Mouse (Mus musculus) liver, embryonic 16.5 days (tissue): Measurements from ENCODE around the gene Calu. TPM values are rescaled to one million over a fixed set of nuclear protein-coding genes. Genes with fewer than 3 reads are reported as not detected.

ENCODE experiments used
- ATAC-seq: fragments of 200-750 bp; cut with Nextera tagmentation; 2 replicates; pipeline ENCODE4 v1.8.0; 2017; ENCODE audit warnings: low read depth, mild to moderate bottlenecking, moderate number of reproducible peaks, moderate library complexity
- H3K27ac ChIP-seq: fragments of 300-500 bp; sonication (generic); 2 replicates; pipeline ENCODE4 v1.5.1; 2014; ENCODE audit warnings: mild to moderate bottlenecking, low read length
- H3K27me3 ChIP-seq: fragments of 300-500 bp; sonication (generic); 2 replicates; pipeline ENCODE4 v1.6.1; 2014; ENCODE audit warnings: low read depth, low read length, mixed read lengths; ENCODE audit not compliant: control insufficient read depth, insufficient read depth
- H3K36me3 ChIP-seq: fragments of 300-500 bp; sonication (generic); 2 replicates; pipeline ENCODE4 v1.6.1; 2014; ENCODE audit warnings: mild to moderate bottlenecking; ENCODE audit not compliant: control insufficient read depth, insufficient read depth
- H3K4me1 ChIP-seq: fragments of 300-500 bp; sonication (generic); 2 replicates; pipeline ENCODE4 v1.6.1; 2014; ENCODE audit warnings: low read depth, low read length, mixed read lengths; ENCODE audit not compliant: control insufficient read depth
- H3K4me2 ChIP-seq: fragments of 300-500 bp; sonication (generic); 2 replicates; pipeline ENCODE4 v1.6.1; 2014; ENCODE audit warnings: low read depth, low read length, mixed read lengths
- H3K4me3 ChIP-seq: fragments of 300-500 bp; sonication (generic); 2 replicates; pipeline ENCODE4 v1.5.1; 2014; ENCODE audit warnings: low read depth, mild to moderate bottlenecking, low read length
- H3K9ac ChIP-seq: fragments of 300-500 bp; sonication (generic); 2 replicates; pipeline ENCODE4 v1.6.1; 2014; ENCODE audit warnings: low read depth, low read length
- H3K9me3 ChIP-seq: fragments of 300-500 bp; sonication (generic); replicated peaks from 2 replicates; pipeline ENCODE4 v1.6.1; 2016; ENCODE audit warnings: low read length; ENCODE audit not compliant: control insufficient read depth
- WGBS: fragments of 180-500 bp; shearing (Covaris S2); extraction: QIAGEN DNeasy Blood & Tissue Kit; methylation state at CpG from one replicate; pipeline ENCODE4 v1.1.7; 2014; ENCODE audit not compliant: insufficient replicate concordance; 5-methylcytosine and 5-hydroxymethylcytosine counted together
- polyA plus RNA-seq: library from polyadenylated mRNA; unstranded; fragments of >200 nt; fragmentation: Nextera tagmentation; extraction: Ambion mirVana; gene quantifications from 2 replicates; pipeline ENCODE4 v1.2.1, GENCODE M21; 2015

Gene Calu
- 105 and 109 TPM in 2 replicates for polyA plus RNA-seq

DNA sequence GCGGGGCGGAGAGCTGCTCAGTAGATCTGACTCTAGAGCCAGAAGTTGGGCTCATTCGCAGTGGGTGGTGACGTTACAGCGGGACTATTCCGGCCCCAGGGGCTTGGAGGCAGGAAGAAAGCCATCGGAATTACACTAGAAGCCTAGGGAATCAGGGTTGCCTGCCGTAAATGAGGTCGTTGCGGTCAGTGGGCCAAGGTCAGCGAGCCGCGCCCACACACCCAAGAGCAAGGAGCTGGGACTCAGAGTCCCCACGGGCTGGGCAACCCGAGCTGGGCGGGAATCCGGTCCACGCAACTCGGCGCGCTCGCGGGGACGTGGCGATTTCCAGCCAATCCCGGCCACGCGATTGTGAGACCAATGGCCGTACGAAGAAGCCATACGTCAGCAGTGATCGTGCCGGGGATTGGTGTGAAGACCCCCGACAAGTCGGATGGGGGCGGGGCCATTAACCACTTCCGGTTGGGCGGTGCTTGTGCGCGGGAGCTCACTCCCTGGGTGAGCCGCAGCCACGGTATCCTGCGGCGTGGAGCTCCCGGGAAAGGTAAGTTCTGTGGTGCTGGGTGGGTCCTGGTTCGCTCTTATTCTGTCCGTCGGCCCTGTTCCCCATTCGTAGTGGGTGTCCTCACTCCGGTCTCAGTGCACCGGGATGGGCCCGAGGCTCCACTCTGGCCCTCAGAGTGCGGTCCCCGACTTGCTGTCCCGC lies at the start of gene Calu:
Gene Calu, plus strand, starts transcription at position 405 of the 706 bp plus-strand sequence.
- peak within 1 kb of the TSS; percentile 92 for H3K4me2 ChIP-seq
- H3K27ac ChIP-seq: peak within 1 kb of the TSS; percentile 84
- H3K9me3 ChIP-seq: no peaks in the 10 kb centered on the region
- peak within 1 kb of the TSS; percentile 87 for H3K9ac ChIP-seq
- under 1% methylated on average over 55 of the region's 55 CpGs for WGBS
- peaks cover 15% of the 10 kb centered on the region for H3K4me1 ChIP-seq
- no peaks in the 10 kb centered on the region for H3K36me3 ChIP-seq
- no peaks in the 10 kb centered on the region for H3K27me3 ChIP-seq
- peak within 1 kb of the TSS; percentile 90 for H3K4me3 ChIP-seq
- ATAC-seq: peak; percentile 97

DNA sequence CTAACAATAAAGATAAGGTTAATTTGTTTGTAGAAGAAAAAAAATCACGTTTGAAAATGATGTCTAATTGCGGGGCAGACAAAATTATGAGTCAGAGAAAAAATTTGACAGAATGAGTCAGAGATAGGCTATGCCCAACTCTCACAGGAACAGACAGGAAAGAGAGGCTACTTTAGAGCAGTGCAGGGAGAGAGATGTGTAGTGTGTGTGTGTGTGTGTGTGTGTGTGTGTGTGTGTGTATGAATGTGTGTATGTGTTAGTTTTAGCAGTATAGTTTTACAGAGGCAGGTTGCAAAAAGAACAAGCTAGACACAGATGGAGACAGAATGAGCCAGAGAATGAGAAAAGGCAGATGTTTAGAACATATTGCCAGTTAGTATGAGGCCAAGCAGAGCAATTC lies 48.8 kb upstream of the Calu start:
- Histone ChIP-seq H3K4me3 (no peak overlapping the region), H3K27ac (no peak overlapping the region), H3K27me3 (no peaks in the 10 kb centered on the region), H3K4me2 (no peak overlapping the region), H3K9ac (no peak overlapping the region), H3K9me3 (no peaks in the 10 kb centered on the region), H3K4me1 (no peaks in the 10 kb centered on the region), H3K36me3 (no peaks in the 10 kb centered on the region)
- WGBS: 51% methylated on average over 2 of the region's 2 CpGs
- no peak for ATAC-seq

DNA sequence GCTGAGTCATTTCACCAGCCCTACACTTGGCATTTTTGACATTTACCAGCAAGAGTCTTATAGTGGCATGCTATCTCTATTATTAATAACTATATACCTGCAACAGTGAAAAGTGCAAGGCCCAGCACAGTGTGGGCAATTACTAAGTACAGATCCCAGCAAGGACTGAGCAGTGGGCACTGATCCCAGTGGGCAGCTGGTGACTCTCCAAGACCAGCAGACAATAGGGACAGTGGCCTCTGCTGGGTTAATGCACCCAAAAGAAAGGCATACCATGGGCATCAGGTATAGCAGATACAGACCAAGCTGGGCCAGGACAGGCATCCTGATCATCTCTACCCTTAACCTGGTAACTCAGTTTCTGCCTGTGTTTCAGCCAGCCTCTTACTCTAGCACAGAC lies 44.6 kb upstream of the Calu start:
- no peak for ATAC-seq
- Histone ChIP-seq H3K9ac (no peak overlapping the region), H3K27ac (no peak overlapping the region), H3K27me3 (no peaks in the 10 kb centered on the region), H3K9me3 (no peaks in the 10 kb centered on the region), H3K36me3 (no peaks in the 10 kb centered on the region), H3K4me3 (no peak overlapping the region), H3K4me2 (no peak overlapping the region), H3K4me1 (no peaks in the 10 kb centered on the region)

DNA sequence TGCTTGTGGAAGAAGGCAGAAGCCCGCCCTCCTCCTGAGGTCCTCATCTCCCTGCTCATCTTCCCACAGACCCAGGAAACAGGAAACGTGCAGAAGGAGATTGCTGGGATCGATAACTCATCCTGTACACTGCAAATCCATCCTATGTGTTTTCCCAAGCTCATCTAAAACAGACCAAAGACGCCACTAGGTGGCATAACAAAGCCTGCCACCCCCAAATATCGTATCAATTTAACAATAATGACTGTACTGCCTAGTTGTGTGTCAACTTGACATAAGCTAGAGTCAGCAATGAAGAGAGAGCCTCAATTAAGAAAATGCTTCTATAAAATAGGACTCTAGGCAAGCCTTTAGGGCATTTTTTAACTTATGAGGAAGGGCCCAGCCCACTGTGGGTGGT lies 44.1 kb upstream of the Calu start:
- Histone ChIP-seq H3K9me3 (no peaks in the 10 kb centered on the region), H3K36me3 (no peaks in the 10 kb centered on the region), H3K4me1 (no peaks in the 10 kb centered on the region), H3K9ac (no peak overlapping the region), H3K4me3 (no peak overlapping the region), H3K27me3 (no peaks in the 10 kb centered on the region), H3K4me2 (no peak overlapping the region), H3K27ac (no peak overlapping the region)
- WGBS: 41% methylated on average over 5 of the region's 5 CpGs
- no peak for ATAC-seq

DNA sequence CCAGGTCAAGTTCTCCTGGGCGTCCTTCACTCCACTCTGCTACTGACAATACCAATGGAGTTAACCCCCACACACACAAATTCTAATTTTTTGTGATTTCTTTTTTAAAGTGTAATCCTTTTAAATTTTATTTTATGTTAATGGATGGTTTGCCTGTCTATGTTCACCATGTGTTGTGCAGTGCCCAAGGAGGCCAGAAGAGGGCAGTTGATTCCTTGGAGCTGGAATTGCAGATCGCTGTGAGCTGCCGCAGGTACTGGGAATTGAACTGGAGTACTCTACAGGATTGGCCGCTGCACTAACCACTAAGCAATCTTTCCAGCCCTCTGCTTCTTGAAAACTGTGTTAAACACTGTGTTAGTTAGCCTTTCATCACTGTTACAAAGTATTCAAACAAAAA lies 42.4 kb upstream of the Calu start:
- H3K27ac ChIP-seq: no peak overlapping the region
- WGBS: 70% methylated on average over 4 of the region's 4 CpGs
- no peaks in the 10 kb centered on the region for H3K36me3 ChIP-seq
- no peak overlapping the region for H3K9ac ChIP-seq
- H3K4me2 ChIP-seq: no peak overlapping the region
- no peaks in the 10 kb centered on the region for H3K4me1 ChIP-seq
- H3K27me3 ChIP-seq: no peaks in the 10 kb centered on the region
- no peaks in the 10 kb centered on the region for H3K9me3 ChIP-seq
- no peak for ATAC-seq
- no peak overlapping the region for H3K4me3 ChIP-seq

DNA sequence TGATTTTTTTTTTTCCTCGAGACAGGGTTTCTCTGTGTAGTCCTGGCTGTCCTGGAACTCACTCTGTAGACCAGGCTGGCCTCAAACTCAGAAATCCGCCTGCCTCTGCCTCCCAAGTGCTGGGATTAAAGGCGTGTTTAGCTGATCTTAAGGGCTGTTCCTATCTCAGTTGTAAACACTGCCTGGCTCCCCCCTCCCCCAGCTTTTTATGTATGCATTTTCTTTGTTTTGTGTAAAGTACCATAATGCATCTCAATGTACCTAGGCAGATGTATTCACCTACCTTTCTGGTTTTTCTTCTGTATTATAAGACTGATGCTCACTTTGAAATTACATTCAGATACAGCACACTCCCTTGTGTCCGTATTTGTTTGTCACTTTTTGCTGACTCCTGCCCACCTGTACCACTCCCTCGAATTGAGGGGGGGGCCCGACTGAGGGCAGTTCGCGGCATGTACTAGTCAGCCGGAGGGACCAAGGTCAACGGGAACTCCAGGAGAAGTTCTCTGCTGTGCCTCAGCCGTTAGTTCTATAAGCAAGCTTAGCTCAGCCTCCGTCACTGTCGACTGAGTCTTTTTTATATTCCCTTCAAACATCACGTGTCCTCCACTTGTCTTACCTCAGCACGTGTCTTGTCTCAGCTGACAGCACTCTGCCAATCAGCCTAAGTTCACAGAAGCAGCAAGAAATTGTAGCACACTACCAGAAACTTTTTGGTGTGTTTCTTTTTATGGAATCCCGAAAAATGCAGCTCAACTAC lies 38.8 kb upstream of the Calu start:
- no peaks in the 10 kb centered on the region for H3K9me3 ChIP-seq
- no peak overlapping the region for H3K27ac ChIP-seq
- H3K4me2 ChIP-seq: no peak overlapping the region
- no peak overlapping the region for H3K4me3 ChIP-seq
- H3K36me3 ChIP-seq: no peaks in the 10 kb centered on the region
- ATAC-seq: no peak
- no peaks in the 10 kb centered on the region for H3K4me1 ChIP-seq
- no peak overlapping the region for H3K9ac ChIP-seq
- H3K27me3 ChIP-seq: no peaks in the 10 kb centered on the region
- 69% methylated on average over 16 of the region's 16 CpGs for whole genome bisulfite sequencing

DNA sequence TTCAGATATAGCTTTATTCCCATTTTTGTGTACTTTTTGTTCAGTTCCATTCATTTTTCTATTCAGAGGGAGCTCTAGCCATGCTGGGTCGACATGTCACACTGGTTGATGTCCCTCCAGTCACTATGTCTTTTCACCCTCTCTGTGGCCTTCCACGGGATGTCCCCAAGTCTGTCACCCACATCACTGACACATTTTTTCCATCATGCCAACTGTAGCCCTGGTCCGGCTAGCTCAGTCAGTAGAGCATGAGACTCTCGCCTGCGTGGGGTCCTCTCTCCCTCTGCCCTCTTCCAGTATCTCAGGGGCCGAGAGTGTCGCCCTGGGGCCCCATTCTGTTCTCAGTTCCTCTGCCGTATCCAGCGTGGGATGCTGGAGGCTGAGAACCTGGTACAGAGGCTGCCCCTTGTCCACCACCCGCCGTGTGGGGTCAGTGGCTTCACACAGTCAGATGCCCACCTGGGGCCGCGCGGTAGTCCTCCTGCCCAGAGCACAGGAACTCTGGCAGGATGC lies 34.1 kb upstream of the Calu start:
- H3K9me3 ChIP-seq: no peaks in the 10 kb centered on the region
- H3K4me1 ChIP-seq: no peaks in the 10 kb centered on the region
- no peak overlapping the region for H3K9ac ChIP-seq
- no peaks in the 10 kb centered on the region for H3K36me3 ChIP-seq
- no peak overlapping the region for H3K27ac ChIP-seq
- no peaks in the 10 kb centered on the region for H3K27me3 ChIP-seq
- 71% methylated on average over 14 of the region's 14 CpGs for WGBS
- no peak for ATAC-seq
- H3K4me3 ChIP-seq: no peak overlapping the region
- H3K4me2 ChIP-seq: no peak overlapping the region

DNA sequence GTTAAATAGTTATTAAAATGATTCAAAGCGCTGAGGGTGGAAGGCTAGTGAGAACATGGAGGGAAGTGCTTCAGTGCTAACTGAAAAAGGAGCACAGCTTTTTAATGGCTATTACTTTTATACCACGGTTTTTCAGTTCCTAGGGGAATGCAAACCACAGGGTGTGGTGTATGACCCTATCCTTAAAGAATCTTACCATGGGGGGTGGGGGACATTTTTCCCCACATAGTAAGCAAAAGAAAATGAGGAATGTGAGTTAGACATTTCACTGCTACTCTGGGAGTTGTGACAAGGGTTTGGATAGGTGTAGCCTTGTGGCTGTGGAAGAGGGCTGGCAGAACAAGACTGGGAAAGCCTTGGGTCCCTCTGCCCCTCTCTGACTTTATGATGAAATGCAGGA lies 30.6 kb upstream of the Calu start:
- no peak overlapping the region for H3K4me2 ChIP-seq
- no peak overlapping the region for H3K4me3 ChIP-seq
- H3K27me3 ChIP-seq: no peaks in the 10 kb centered on the region
- H3K4me1 ChIP-seq: no peaks in the 10 kb centered on the region
- no peaks in the 10 kb centered on the region for H3K9me3 ChIP-seq
- no peak overlapping the region for H3K9ac ChIP-seq
- H3K27ac ChIP-seq: no peak overlapping the region
- H3K36me3 ChIP-seq: no peaks in the 10 kb centered on the region
- ATAC-seq: no peak
- 50% methylated on average over 2 of the region's 2 CpGs for WGBS

DNA sequence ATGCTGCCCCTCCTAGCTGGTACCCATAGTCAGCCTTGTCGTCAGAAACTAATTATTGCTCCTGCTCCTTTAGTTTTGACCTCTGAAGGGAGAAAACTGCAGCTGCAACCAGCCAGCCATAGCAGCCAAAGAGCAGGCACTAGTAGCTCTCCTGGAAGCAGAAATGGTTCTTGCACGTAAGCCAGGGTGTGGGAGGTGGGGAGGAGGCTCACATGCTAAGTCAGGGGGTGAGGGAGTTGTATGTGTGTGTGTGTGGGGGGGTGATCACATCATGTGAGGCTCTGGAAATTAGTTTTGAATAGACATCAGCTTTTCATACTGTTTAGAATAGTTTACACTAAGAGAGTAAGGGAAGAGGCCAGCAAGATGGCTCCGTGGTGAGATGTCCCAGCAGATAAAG lies 29.9 kb upstream of the Calu start:
- no peak overlapping the region for H3K27ac ChIP-seq
- no peaks in the 10 kb centered on the region for H3K36me3 ChIP-seq
- ATAC-seq: no peak
- 48% methylated on average over 3 of the region's 3 CpGs for WGBS
- H3K4me1 ChIP-seq: no peaks in the 10 kb centered on the region
- H3K9me3 ChIP-seq: no peaks in the 10 kb centered on the region
- H3K4me2 ChIP-seq: no peak overlapping the region
- no peak overlapping the region for H3K9ac ChIP-seq
- H3K27me3 ChIP-seq: no peaks in the 10 kb centered on the region
- no peak overlapping the region for H3K4me3 ChIP-seq
